Mouse (Mus musculus): ENCODE results near the gene A730015C16Rik. TPM values are rescaled to one million over a fixed set of nuclear protein-coding genes. Genes with fewer than 3 reads are reported as not detected.

The A730015C16Rik gene
- polyA plus RNA-seq, 2 experiments = 0.23 TPM; not detected in 1

GRCm38 (mm10) chr4:108811142-108811541 is 37.3 kb downstream of the A730015C16Rik start:
- DNase-seq (ENCODE audit: low read depth in 3 of 3, low spot score in 3 of 3) (no peak), ATAC-seq (ENCODE audit: insufficient read depth) (no peak)
- Histone ChIP-seq H3K9ac (replicated peaks) (no peak overlapping the region), H3K4me2 (ENCODE audit: low read depth) (no peak overlapping the region), H3K4me1 (replicated peaks; ENCODE audit: control insufficient read depth in 2 of 2, insufficient read depth in 2 of 2, low read length in 1 of 2) (no peaks in the 10 kb centered on the region), H3K36me3 (replicated peaks; ENCODE audit: control insufficient read depth, insufficient read depth, low read depth) (no peaks in the 10 kb centered on the region), H3K4me3 (ENCODE audit: insufficient read depth in 1 of 2, low read depth in 2 of 2, low read length in 2 of 2) (no peak overlapping the region), H3K9me3 (ENCODE audit: control insufficient read depth, low read length) (no peaks in the 10 kb centered on the region), H3K27ac (no peak overlapping the region), H3K27me3 (ENCODE audit: control insufficient read depth, insufficient read depth, low read length) (no peaks in the 10 kb centered on the region)
- TF ChIP-seq EP300 (IDR thresholded peaks at IDR 0.05; ENCODE audit: low read depth) (no peak), CTCF (IDR thresholded peaks at IDR 0.05; ENCODE audit: low read depth) (no peak)
- WGBS (ENCODE audit: insufficient replicate concordance) = 43% methylated on average over 4 of the region's 4 CpGs

DNA sequence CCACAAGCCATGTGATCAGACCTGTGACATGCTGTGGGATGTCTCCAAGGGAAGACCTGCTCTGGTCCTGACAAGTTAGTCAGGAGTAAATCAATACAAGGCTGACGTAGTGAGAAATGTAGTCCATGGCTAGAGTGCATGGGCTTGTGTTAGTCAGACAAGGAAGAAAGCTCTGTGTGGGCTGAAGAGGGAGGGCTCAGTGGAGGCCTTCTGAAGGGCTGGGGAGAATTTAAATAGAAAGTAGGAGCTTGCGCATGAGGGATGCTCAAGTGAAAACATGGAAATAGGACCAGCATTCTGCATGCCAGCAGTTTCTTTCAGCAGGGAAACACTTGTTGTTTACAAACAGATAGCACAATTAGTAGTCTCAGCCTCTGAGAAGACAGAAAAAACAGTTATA is 44.9 kb downstream of the A730015C16Rik start:
- no peak for ATAC-seq (ENCODE audit: insufficient read depth)
- Histone ChIP-seq H3K36me3 (replicated peaks; ENCODE audit: control insufficient read depth, insufficient read depth, low read depth) (no peaks in the 10 kb centered on the region), H3K4me3 (ENCODE audit: insufficient read depth in 1 of 2, low read depth in 2 of 2, low read length in 2 of 2) (no peak overlapping the region), H3K4me1 (replicated peaks; ENCODE audit: control insufficient read depth in 2 of 2, insufficient read depth in 2 of 2, low read length in 1 of 2) (no peaks in the 10 kb centered on the region), H3K27me3 (ENCODE audit: control insufficient read depth, insufficient read depth, low read length) (no peaks in the 10 kb centered on the region), H3K27ac (no peak overlapping the region), H3K4me2 (ENCODE audit: low read depth) (no peak overlapping the region), H3K9me3 (ENCODE audit: control insufficient read depth, low read length) (no peaks in the 10 kb centered on the region), H3K9ac (replicated peaks) (no peak overlapping the region)
- WGBS (ENCODE audit: insufficient replicate concordance) = 69% methylated on average over 2 of the region's 2 CpGs
- no peak for DNase-seq (ENCODE audit: low read depth in 3 of 3, low spot score in 3 of 3)
- TF ChIP-seq EP300 (IDR thresholded peaks at IDR 0.05; ENCODE audit: low read depth) (no peak), CTCF (IDR thresholded peaks at IDR 0.05; ENCODE audit: low read depth) (no peak)

DNA sequence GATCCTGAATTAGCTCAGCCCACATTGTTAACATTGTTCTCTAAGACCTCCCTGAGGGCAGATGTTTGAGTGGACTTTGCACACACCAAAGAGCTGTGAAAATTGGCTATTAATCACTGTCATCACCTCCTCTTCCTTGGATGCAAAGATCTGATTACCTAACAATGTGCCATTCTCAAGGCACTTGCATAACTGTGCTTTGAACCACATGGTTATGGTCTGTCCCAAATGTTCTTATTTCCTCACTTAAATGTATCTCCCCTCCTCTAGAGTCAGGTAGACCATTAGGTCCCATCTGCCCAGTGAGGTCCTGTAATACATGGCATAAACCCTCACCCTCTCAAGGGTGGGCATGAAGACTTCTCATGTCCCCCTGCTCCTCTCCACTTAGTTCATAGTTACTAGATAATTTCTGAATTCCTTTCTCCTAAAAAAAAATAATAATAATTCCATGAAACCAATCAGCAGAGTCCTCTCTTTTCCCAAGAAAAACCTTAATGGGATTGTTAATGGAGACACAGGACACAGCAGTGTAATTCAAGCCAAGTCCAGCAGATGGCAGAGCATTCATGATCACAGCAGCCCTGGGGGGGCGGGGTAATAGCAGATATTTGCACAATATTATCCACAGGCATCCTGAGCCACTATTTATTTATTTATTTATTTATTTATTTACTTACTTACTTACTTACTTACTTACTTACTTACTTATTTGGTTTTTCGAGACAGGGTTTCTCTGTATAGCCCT is 50.2 kb downstream of the A730015C16Rik start:
- Histone ChIP-seq H3K4me2 (ENCODE audit: low read depth) (no peak overlapping the region), H3K4me3 (ENCODE audit: insufficient read depth in 1 of 2, low read depth in 2 of 2, low read length in 2 of 2) (no peak overlapping the region), H3K9me3 (ENCODE audit: control insufficient read depth, low read length) (no peaks in the 10 kb centered on the region), H3K9ac (replicated peaks) (no peak overlapping the region), H3K27ac (no peak overlapping the region), H3K4me1 (replicated peaks; ENCODE audit: control insufficient read depth in 2 of 2, insufficient read depth in 2 of 2, low read length in 1 of 2) (no peaks in the 10 kb centered on the region), H3K36me3 (replicated peaks; ENCODE audit: control insufficient read depth, insufficient read depth, low read depth) (no peaks in the 10 kb centered on the region), H3K27me3 (ENCODE audit: control insufficient read depth, insufficient read depth, low read length) (no peaks in the 10 kb centered on the region)
- WGBS (ENCODE audit: insufficient replicate concordance) = 32% methylated on average over 2 of the region's 2 CpGs
- DNase-seq (ENCODE audit: low read depth in 3 of 3, low spot score in 3 of 3) = peak; percentile 17 to 47 (median 32)
- no peak for ATAC-seq (ENCODE audit: insufficient read depth)
- peak; percentile 76 for TF ChIP-seq CTCF (IDR thresholded peaks at IDR 0.05; ENCODE audit: low read depth)
- TF ChIP-seq EP300 (IDR thresholded peaks at IDR 0.05; ENCODE audit: low read depth) = no peak

Other genes starting within 250 kb of the A730015C16Rik start
- gene Cc2d1b, start 228.7 kb downstream of the A730015C16Rik start, polyA plus RNA-seq (2012; rRNA removed) = 7.6 and 10.1 TPM in 2 replicates
- 7.2 and 8.8 TPM in 2 replicates for gene Cc2d1b, start 228.7 kb downstream of the A730015C16Rik start, polyA plus RNA-seq (2014; fragmentation: Nextera tagmentation; extraction: Ambion mirVana)
- 0.01 TPM in 1 of 2 replicates, not detected in the other for gene 3110021N24Rik, start 129.0 kb downstream of the A730015C16Rik start, polyA plus RNA-seq (2012; rRNA removed)
- gene 3110021N24Rik, start 129.0 kb downstream of the A730015C16Rik start, polyA plus RNA-seq (2014; fragmentation: Nextera tagmentation; extraction: Ambion mirVana) = not detected in 2 replicates
- 0.43 and 0.56 TPM in 2 replicates for gene Zfyve9, start 67.8 kb downstream of the A730015C16Rik start, polyA plus RNA-seq (2012; rRNA removed)
- gene Zfyve9, start 67.8 kb downstream of the A730015C16Rik start, polyA plus RNA-seq (2014; fragmentation: Nextera tagmentation; extraction: Ambion mirVana) = 0.32 and 0.43 TPM in 2 replicates
- gene Btf3l4, start 15.0 kb downstream of the A730015C16Rik start, polyA plus RNA-seq (2012; rRNA removed) = 11.1 and 22.1 TPM in 2 replicates
- 47.6 and 49.4 TPM in 2 replicates for gene Btf3l4, start 15.0 kb downstream of the A730015C16Rik start, polyA plus RNA-seq (2014; fragmentation: Nextera tagmentation; extraction: Ambion mirVana)
- 7.8 and 12.4 TPM in 2 replicates for gene Txndc12, start 14.0 kb downstream of the A730015C16Rik start, polyA plus RNA-seq (2012; rRNA removed)
- gene Txndc12, start 14.0 kb downstream of the A730015C16Rik start, polyA plus RNA-seq (2014; fragmentation: Nextera tagmentation; extraction: Ambion mirVana) = 25.1 and 26.3 TPM in 2 replicates
- 25.4 and 29.9 TPM in 2 replicates for gene Kti12, start 834 bp downstream of the A730015C16Rik start, polyA plus RNA-seq (2012; rRNA removed)
- gene Kti12, start 834 bp downstream of the A730015C16Rik start, polyA plus RNA-seq (2014; fragmentation: Nextera tagmentation; extraction: Ambion mirVana) = 38.0 and 41.0 TPM in 2 replicates
- 0.98 and 1.3 TPM in 2 replicates for gene Rab3b, start 30.4 kb upstream of the A730015C16Rik start, polyA plus RNA-seq (2012; rRNA removed)
- 1.2 and 2.2 TPM in 2 replicates for gene Rab3b, start 30.4 kb upstream of the A730015C16Rik start, polyA plus RNA-seq (2014; fragmentation: Nextera tagmentation; extraction: Ambion mirVana)
- gene Nrd1, start 152.0 kb upstream of the A730015C16Rik start, polyA plus RNA-seq (2012; rRNA removed) = 31.8 and 40.4 TPM in 2 replicates
- 23.0 and 23.6 TPM in 2 replicates for gene Nrd1, start 152.0 kb upstream of the A730015C16Rik start, polyA plus RNA-seq (2014; fragmentation: Nextera tagmentation; extraction: Ambion mirVana)